Mouse (Mus musculus) kidney, embryonic 16.5 days (tissue): ENCODE results near the gene Rab6b. TPM values are rescaled to one million over a fixed set of nuclear protein-coding genes. Genes with fewer than 3 reads are reported as not detected.
A peak's percentile ranks its signal among the peaks of the same experiment; 100 is the strongest.

Experiments
- ATAC-seq: fragments of 200-750 bp; cut with Nextera tagmentation; 2 replicates; pipeline ENCODE4 v1.8.0; 2017; ENCODE audit warnings: moderate TSS enrichment; ENCODE audit not compliant: low FRiP score, low TSS enrichment
- H3K27ac ChIP-seq: fragments of 300-500 bp; sonication (generic); 2 replicates; pipeline ENCODE4 v1.5.1; 2014; ENCODE audit warnings: low read length
- H3K27me3 ChIP-seq: fragments of 300-500 bp; sonication (generic); 2 replicates; pipeline ENCODE4 v1.6.1; 2014; ENCODE audit warnings: low read length, control low read depth, mixed read lengths; ENCODE audit not compliant: insufficient read depth
- H3K36me3 ChIP-seq: fragments of 300-500 bp; sonication (generic); 2 replicates; pipeline ENCODE4 v1.6.1; 2014; ENCODE audit warnings: low read length, control low read depth, mixed read lengths; ENCODE audit not compliant: insufficient read depth
- H3K4me1 ChIP-seq: fragments of 300-500 bp; sonication (generic); 2 replicates; pipeline ENCODE4 v1.6.1; 2014; ENCODE audit warnings: low read length, control low read depth, mixed read lengths; ENCODE audit not compliant: insufficient read depth
- H3K4me2 ChIP-seq: fragments of 300-500 bp; sonication (generic); replicated peaks from 2 replicates; pipeline ENCODE4 v1.6.1; 2014; ENCODE audit warnings: low read depth, low read length
- H3K4me3 ChIP-seq: fragments of 300-500 bp; sonication (generic); 2 replicates; pipeline ENCODE4 v1.5.1; 2014; ENCODE audit warnings: mild to moderate bottlenecking, low read length
- H3K9ac ChIP-seq: fragments of 300-500 bp; sonication (generic); replicated peaks from 2 replicates; pipeline ENCODE4 v1.6.1; 2014; ENCODE audit warnings: low read length
- H3K9me3 ChIP-seq: fragments of 300-500 bp; sonication (generic); 2 replicates; pipeline ENCODE4 v1.6.1; 2016; ENCODE audit warnings: low read length, control low read depth
- WGBS: fragments of 180-500 bp; shearing (Covaris S2); extraction: QIAGEN DNeasy Blood & Tissue Kit; methylation state at CpG from one replicate; pipeline ENCODE4 v1.1.7; 2014; 5-methylcytosine and 5-hydroxymethylcytosine counted together
- polyA plus RNA-seq: library from polyadenylated mRNA; unstranded; fragments of >200 nt; fragmentation: Nextera tagmentation; extraction: Ambion mirVana; gene quantifications from 2 replicates; pipeline ENCODE4 v1.2.1, GENCODE M21; 2015

The Rab6b gene
- polyA plus RNA-seq, 1 experiment from 2014 or later, result 5.2 TPM

DNA sequence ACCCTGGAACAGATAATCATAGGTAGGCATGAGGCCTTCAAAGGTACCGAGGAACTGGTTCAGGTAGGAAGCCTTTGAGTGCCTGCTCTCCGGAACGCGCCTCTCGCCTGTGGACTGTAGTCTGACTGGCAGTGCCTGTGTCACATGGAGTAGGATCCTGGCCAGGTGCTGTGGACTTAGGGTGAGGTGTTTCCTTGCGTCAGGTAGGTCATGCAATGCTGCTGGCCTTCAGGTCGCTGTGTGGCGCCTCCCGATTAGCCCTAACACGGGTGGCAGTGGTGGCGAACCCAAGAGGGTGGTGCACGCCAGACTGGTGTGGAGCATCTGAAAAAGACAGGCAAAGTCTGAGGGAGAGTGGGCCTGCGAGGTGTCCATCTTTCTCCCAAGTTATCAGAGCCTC is 3.3 kb downstream of the Rab6b start:
- WGBS, result 91% methylated on average over 13 of the region's 13 CpGs
- Histone ChIP-seq H3K9ac (no peak overlapping the region), H3K4me1 (peaks cover 22% of the 10 kb centered on the region), H3K27me3 (peaks cover 39% of the 10 kb centered on the region), H3K9me3 (no peaks in the 10 kb centered on the region), H3K4me2 (no peak overlapping the region), H3K27ac (no peak overlapping the region), H3K36me3 (no peaks in the 10 kb centered on the region), H3K4me3 (no peak overlapping the region)
- ATAC-seq, result no peak

DNA sequence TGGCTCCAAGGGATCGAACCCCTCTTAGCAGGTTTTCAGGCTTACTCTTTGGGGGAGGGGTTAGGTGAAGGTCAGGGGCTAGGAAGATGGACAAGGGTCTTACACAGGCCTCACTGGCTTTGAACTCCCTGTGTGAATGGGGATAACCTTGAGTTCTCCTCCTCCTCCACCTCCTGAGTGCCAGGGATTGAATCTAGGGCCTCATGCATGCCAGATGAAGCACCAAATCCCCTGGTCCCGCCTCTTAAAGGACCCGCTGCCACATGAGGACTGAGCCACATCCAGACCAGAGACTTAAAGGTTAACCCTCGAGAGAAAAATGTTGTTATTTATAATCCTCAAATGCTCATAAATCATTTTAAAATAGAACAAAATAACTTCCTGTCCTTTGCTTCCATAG is 5.4 kb downstream of the Rab6b start:
- Histone ChIP-seq H3K27ac (no peak overlapping the region), H3K9ac (no peak overlapping the region), H3K4me1 (peaks cover 15% of the 10 kb centered on the region), H3K4me3 (no peak overlapping the region), H3K9me3 (no peaks in the 10 kb centered on the region), H3K27me3 (peaks cover 27% of the 10 kb centered on the region), H3K36me3 (no peaks in the 10 kb centered on the region), H3K4me2 (no peak overlapping the region)
- WGBS, result 79% methylated on average over 4 of the region's 4 CpGs
- no peak for ATAC-seq

DNA sequence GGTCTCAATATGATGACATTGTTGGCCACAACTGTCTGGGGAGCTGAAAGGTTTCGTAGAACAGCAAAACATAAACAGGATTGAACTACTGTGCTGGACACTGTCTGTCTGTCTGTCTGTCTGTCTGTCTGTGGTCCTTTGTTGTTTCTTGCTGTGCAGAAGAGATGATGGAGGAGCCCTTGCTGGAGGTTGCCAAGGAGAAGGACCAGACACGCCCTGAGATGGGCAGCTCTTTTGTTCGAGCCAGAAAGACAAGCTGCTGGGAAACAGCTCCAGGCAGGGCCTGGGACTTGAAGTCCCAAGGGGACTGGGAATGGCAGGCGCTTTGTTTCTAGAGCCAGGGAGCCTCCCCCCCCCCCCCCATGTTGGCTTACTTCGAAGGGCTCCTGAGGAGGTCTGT is 5.9 kb downstream of the Rab6b start:
- H3K27me3 ChIP-seq, result peaks cover 23% of the 10 kb centered on the region
- no peak overlapping the region for H3K4me2 ChIP-seq
- H3K27ac ChIP-seq, result no peak overlapping the region
- no peak overlapping the region for H3K9ac ChIP-seq
- peaks cover 10% of the 10 kb centered on the region for H3K4me1 ChIP-seq
- no peaks in the 10 kb centered on the region for H3K9me3 ChIP-seq
- no peak for ATAC-seq
- H3K36me3 ChIP-seq, result no peaks in the 10 kb centered on the region
- no peak overlapping the region for H3K4me3 ChIP-seq
- 72% methylated on average over 5 of the region's 5 CpGs for WGBS

DNA sequence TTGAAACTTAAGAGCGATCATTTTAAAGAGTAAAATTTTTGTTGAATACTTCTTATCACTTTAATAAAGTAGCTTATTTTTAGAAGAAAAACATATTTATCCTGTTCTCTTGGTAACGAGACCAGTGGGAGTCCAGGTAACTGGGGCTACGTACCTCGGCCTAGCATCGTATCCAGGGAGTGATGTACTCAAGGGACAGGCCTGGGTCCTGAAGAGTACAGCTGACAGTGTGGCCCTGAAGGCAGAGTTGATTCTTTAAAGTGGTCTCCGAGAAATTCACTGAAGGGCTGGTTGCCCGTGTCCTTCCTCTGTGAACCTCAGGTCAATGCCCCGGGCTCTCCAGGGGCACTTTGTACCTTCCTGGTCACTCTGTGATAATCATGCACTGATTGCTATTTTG is 6.4 kb downstream of the Rab6b start:
- H3K27me3 ChIP-seq, result peaks cover 19% of the 10 kb centered on the region
- ATAC-seq, result no peak
- 83% methylated on average over 8 of the region's 8 CpGs for WGBS
- H3K36me3 ChIP-seq, result no peaks in the 10 kb centered on the region
- H3K9me3 ChIP-seq, result no peaks in the 10 kb centered on the region
- H3K27ac ChIP-seq, result no peak overlapping the region
- H3K4me3 ChIP-seq, result no peak overlapping the region
- no peak overlapping the region for H3K9ac ChIP-seq
- H3K4me2 ChIP-seq, result no peak overlapping the region
- peaks cover 5% of the 10 kb centered on the region for H3K4me1 ChIP-seq

DNA sequence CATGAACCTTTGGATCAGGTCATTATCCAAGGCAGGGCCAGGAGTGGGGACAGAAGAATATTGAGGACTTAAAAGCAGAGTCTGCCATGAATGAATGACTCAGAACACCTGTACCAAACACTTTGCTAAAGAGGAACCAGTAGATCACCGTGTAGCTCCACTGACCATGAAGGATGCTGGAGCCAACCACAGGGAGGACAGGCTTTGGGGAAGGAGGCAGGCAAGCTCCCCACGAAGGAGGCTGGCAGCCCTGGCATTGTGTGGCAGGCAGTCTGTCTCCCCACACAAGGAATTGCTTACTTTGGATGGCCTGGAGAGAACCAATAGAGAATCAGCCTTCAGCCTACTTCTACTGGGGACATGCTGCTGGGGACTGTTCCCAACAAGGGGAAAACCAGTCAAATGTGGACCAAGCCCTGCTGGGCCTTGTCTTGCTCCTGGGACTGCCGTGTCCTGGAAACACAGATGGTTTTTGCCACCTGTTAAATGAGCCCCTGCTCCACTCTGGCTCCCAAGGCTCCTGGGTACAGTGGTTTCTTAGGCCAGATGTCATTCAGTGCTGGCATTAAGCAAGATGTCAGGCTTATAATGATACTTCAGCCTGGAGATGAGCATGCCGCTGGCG is 7.2 kb downstream of the Rab6b start:
- 84% methylated on average over 5 of the region's 5 CpGs for WGBS
- Histone ChIP-seq H3K27ac (no peak overlapping the region), H3K4me3 (no peak overlapping the region), H3K4me2 (no peak overlapping the region), H3K9me3 (no peaks in the 10 kb centered on the region), H3K36me3 (no peaks in the 10 kb centered on the region), H3K27me3 (peaks cover 11% of the 10 kb centered on the region; the same call in 1 of the 2 replicates), H3K9ac (no peak overlapping the region), H3K4me1 (no peaks in the 10 kb centered on the region)
- ATAC-seq, result no peak

DNA sequence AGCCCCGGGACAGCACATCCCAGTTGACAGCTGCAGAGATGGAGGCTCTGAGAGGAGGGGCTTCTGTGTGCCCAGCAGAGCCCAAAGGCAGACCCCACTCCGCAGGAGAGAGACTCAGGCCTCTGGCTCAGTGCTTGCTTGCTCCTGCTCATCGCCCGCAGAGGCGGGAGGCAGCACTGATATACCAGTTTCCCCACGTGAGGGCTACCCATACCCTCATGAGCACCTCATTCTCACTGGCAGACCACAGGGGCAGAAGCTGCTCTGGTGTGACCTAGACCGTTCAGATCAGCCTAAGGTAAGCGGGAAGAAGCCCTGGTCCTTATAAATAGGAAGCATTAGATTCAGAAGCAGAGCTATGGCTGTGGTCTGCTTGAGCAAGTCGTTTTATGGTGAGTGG is 8.2 kb downstream of the Rab6b start:
- Histone ChIP-seq H3K27ac (no peak overlapping the region), H3K4me2 (no peak overlapping the region), H3K27me3 (peaks cover 2% of the 10 kb centered on the region; the same call in 1 of the 2 replicates), H3K9me3 (no peaks in the 10 kb centered on the region), H3K9ac (no peak overlapping the region), H3K36me3 (no peaks in the 10 kb centered on the region), H3K4me3 (no peak overlapping the region), H3K4me1 (no peaks in the 10 kb centered on the region)
- ATAC-seq, result no peak
- WGBS, result 83% methylated on average over 9 of the region's 9 CpGs

DNA sequence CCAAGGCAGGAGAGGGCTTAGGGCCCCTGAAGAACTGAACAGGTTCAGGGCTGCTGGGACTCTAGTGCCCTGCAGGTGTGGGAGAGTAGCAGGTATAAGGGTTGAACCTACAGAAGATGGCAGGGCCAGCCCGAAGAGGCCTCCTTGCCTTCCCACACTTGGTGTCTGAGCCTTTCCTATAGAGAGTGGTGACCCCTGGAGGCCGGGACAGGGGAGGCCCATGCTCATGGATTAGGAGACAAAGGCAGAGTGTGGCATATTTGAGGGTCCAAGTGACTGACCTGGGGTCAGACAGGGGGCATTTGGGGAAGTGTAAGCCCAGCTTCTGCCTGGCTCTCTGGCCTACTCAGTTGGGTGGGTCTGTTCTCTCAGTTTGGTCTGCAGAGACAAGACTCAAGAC is 8.6 kb downstream of the Rab6b start:
- Histone ChIP-seq H3K4me2 (no peak overlapping the region), H3K27me3 (no peaks in the 10 kb centered on the region), H3K4me1 (no peaks in the 10 kb centered on the region), H3K27ac (no peak overlapping the region), H3K9me3 (no peaks in the 10 kb centered on the region), H3K9ac (no peak overlapping the region), H3K36me3 (no peaks in the 10 kb centered on the region), H3K4me3 (no peak overlapping the region)
- WGBS, result 56% methylated on average over 2 of the region's 2 CpGs
- 0 out of 2 replicates have a peak, but pooled peaks have one; percentile 31 for ATAC-seq

DNA sequence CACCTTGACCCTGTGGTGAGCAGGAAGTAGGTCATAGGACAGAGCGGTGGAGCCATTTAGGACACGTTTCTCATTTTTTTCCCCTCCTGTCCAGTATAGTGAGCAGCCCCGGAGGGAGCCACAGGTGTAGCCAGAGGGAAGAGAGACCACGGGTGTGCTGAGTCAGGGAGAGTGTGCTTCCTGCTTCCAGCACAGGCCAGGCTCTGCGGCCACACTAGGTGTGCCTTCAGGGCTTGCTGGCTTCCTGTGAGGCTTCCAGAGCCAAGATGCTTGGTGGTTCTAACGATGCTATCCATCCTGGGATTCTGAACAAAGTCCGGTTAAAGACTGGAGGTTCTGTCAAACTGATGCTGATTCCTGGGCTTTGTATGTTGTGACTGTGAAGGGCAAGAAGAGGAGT is 10.0 kb downstream of the Rab6b start:
- WGBS, result 81% methylated on average over 7 of the region's 7 CpGs
- H3K36me3 ChIP-seq, result no peaks in the 10 kb centered on the region
- no peaks in the 10 kb centered on the region for H3K4me1 ChIP-seq
- no peak overlapping the region for H3K4me2 ChIP-seq
- ATAC-seq, result no peak
- H3K4me3 ChIP-seq, result no peak overlapping the region
- no peaks in the 10 kb centered on the region for H3K27me3 ChIP-seq
- H3K27ac ChIP-seq, result no peak overlapping the region
- no peaks in the 10 kb centered on the region for H3K9me3 ChIP-seq
- no peak overlapping the region for H3K9ac ChIP-seq

DNA sequence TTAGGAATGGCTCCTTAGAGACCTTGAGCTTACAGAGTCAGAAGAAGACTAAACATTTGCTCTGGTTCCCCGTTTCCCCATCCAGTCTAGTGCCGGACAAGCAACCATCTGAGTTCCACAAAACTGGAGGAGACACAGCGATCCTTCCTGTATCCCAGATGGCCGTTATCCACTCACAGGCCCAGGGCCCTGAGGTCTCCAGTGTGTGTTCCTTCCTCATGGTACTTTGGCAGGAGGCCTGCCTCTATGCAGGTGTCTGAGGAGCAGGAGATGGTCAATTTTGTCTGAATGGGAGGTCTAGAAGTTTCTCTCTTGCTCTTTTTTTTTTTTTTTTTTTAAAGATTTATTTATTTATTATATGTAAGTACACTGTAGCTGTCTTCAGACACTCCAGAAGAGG is 13.2 kb downstream of the Rab6b start:
- no peak overlapping the region for H3K4me3 ChIP-seq
- no peaks in the 10 kb centered on the region for H3K36me3 ChIP-seq
- no peaks in the 10 kb centered on the region for H3K27me3 ChIP-seq
- ATAC-seq, result no peak
- H3K4me1 ChIP-seq, result no peaks in the 10 kb centered on the region
- WGBS, result 94% methylated on average over 4 of the region's 4 CpGs
- H3K4me2 ChIP-seq, result no peak overlapping the region
- H3K9me3 ChIP-seq, result no peaks in the 10 kb centered on the region
- no peak overlapping the region for H3K27ac ChIP-seq
- no peak overlapping the region for H3K9ac ChIP-seq

DNA sequence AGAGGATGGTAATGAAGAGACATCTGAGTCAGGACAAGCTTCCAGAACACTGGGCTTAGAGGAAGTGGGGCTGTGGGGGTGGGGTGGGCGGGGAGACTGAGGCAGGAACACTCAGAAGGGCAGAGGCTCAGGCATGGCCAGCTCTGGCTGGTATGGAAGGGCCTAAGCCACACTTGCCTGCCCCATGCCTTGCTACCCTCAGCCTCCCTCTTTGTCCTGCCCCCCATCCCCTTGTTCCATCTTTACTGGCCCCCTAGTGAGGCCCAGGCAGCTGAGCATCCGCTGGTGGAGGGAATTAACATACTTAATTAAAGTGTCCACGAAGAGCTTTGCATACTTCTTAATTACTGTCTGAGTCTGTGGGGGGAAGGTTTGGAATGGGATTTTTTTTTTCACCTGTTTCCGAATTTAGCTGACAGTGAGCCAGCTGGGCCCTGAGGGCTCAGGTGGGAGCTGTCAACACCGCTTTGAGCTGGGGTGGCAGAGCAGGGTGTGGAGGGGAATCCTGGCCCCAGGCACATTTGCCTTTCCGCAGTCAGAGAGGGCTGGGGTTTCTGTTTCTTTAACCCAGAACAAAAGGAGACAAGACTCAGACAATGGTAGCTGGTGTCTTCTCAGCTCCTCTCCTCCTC is 22.0 kb downstream of the Rab6b start:
- Histone ChIP-seq H3K36me3 (no peaks in the 10 kb centered on the region), H3K9ac (no peak overlapping the region), H3K9me3 (no peaks in the 10 kb centered on the region), H3K27ac (no peak overlapping the region), H3K4me3 (no peak overlapping the region), H3K27me3 (no peaks in the 10 kb centered on the region), H3K4me2 (no peak overlapping the region), H3K4me1 (no peaks in the 10 kb centered on the region)
- WGBS, result 51% methylated on average over 6 of the region's 6 CpGs
- no peak for ATAC-seq
